Mouse (Mus musculus) embryonic facial prominence, embryonic 11.5 days (tissue): ENCODE results near the gene Vcpkmt. TPM values are rescaled to one million over a fixed set of nuclear protein-coding genes. Genes with fewer than 3 reads are reported as not detected.
"Not testable (repeated sequence)": the region's sequence is repeated elsewhere in the genome, so short reads cannot be mapped to it uniquely, and the experiment has no call there.

Experiments
- ATAC-seq: fragments of 200-750 bp; cut with Nextera tagmentation; replicated peaks from 2 replicates; pipeline ENCODE4 v1.8.0; 2017; ENCODE audit warnings: low read depth; ENCODE audit not compliant: insufficient number of reproducible peaks, low FRiP score, low TSS enrichment
- DNase-seq: peaks from one replicate; pipeline ENCODE4 v3.0.0-alpha.2; 2015; ENCODE audit warnings: low spot score
- H3K27ac ChIP-seq: fragments of 300-500 bp; sonication (generic); replicated peaks from 2 replicates; pipeline ENCODE4 v1.5.1; 2014; ENCODE audit warnings: mild to moderate bottlenecking, low read depth, low read length, control low read depth
- H3K27me3 ChIP-seq: fragments of 300-500 bp; sonication (generic); 2 replicates; pipeline ENCODE4 v1.6.1; 2014; ENCODE audit warnings: mild to moderate bottlenecking, low read length, moderate library complexity, mixed read lengths; ENCODE audit not compliant: control insufficient read depth, insufficient read depth
- H3K36me3 ChIP-seq: fragments of 300-500 bp; sonication (generic); replicated peaks from 2 replicates; pipeline ENCODE4 v1.6.1; 2014; ENCODE audit warnings: low read depth, mild to moderate bottlenecking, low read length, moderate library complexity, mixed read lengths; ENCODE audit not compliant: control insufficient read depth, insufficient read depth
- H3K4me1 ChIP-seq: fragments of 300-500 bp; sonication (generic); 2 replicates; pipeline ENCODE4 v1.6.1; 2014; ENCODE audit warnings: low read length, mixed read lengths; ENCODE audit not compliant: control insufficient read depth, insufficient read depth
- H3K4me2 ChIP-seq: fragments of 300-500 bp; sonication (generic); 2 replicates; pipeline ENCODE4 v1.6.1; 2014; ENCODE audit warnings: low read depth, mild to moderate bottlenecking, control low read depth, low read length, moderate library complexity
- H3K4me3 ChIP-seq: fragments of 300-500 bp; sonication (generic); 2 replicates; pipeline ENCODE4 v1.5.1; 2014; ENCODE audit warnings: low read depth, low read length, control low read depth
- H3K9ac ChIP-seq: fragments of 300-500 bp; sonication (generic); replicated peaks from 2 replicates; pipeline ENCODE4 v1.6.1; 2014; ENCODE audit warnings: mild to moderate bottlenecking, control low read depth, low read length
- H3K9me3 ChIP-seq: fragments of 300-500 bp; sonication (generic); replicated peaks from 2 replicates; pipeline ENCODE4 v1.6.1; 2016; ENCODE audit warnings: mild to moderate bottlenecking, low read length, inconsistent platforms, mixed read lengths; ENCODE audit not compliant: control insufficient read depth
- WGBS: fragments of 180-500 bp; shearing (Covaris S2); extraction: QIAGEN DNeasy Blood & Tissue Kit; methylation state at CpG from one replicate; pipeline ENCODE4 v1.1.7; 2014; 5-methylcytosine and 5-hydroxymethylcytosine counted together
- polyA plus RNA-seq: library from polyadenylated mRNA; unstranded; fragments of >200 nt; fragmentation: Nextera tagmentation; extraction: Ambion mirVana; gene quantifications from 2 replicates; pipeline ENCODE4 v1.2.1, GENCODE M21; 2014

Gene Vcpkmt
- 29.9 and 34.7 TPM in 2 replicates for polyA plus RNA-seq

DNA sequence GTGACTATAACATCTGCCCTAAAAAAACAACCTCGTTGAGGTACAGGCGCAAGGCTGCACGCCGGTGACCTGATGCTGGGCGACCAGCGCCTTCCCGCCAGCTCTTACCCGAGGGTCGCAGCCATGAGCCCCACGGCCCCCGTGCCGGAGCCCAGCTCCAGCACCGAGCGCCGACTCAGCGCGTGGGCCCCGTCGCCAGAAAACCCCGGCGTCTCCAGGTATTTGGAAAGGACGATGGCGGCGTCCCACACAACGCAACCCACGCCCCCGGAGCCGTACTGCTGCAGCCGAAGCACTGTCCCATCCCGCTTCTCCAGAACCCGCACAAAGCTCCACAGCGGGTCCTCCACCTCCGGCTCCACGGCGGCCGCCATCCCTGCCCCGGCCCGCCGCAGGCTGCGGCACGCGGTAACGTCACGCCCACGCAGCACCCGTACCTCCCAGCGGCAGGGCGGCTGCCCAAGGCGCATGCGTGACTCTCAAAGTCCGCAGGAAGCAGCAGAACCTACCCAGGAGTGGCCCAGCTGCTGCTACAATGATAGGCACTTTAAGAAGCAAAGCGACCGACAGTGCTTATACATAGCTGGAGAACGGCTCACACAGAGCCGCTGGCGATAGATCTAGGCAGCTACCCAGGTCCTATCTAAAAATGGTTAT is at the start of gene Vcpkmt:
TSS of gene Vcpkmt (minus strand) at position 416 of the 657 bp plus-strand sequence.
- DNase-seq (peak; percentile 93), ATAC-seq (peak; percentile 96)
- Histone ChIP-seq H3K27ac (peak within 1 kb of the TSS; percentile 32; the same call in 1 of the 2 replicates), H3K9ac (peak within 1 kb of the TSS; percentile 93), H3K4me3 (peak within 1 kb of the TSS; percentile 71), H3K4me2 (peak within 1 kb of the TSS; percentile 61), H3K9me3 (no peaks in the 10 kb centered on the region), H3K36me3 (peaks cover 3% of the 10 kb centered on the region; the same call in 1 of the 2 replicates), H3K27me3 (no peaks in the 10 kb centered on the region), H3K4me1 (no peaks in the 10 kb centered on the region)
- WGBS, result under 1% methylated on average over 56 of the region's 56 CpGs

GRCm38 (mm10) chr12:69618590-69618989 is 35.8 kb upstream of the Vcpkmt start:
- 91% methylated on average over 5 of the region's 5 CpGs for WGBS
- H3K36me3 ChIP-seq, H3K27me3 ChIP-seq, H3K4me3 ChIP-seq, H3K4me1 ChIP-seq, H3K9ac ChIP-seq, H3K9me3 ChIP-seq, H3K27ac ChIP-seq, DNase-seq, H3K4me2 ChIP-seq, ATAC-seq: not testable (repeated sequence)

GRCm38 (mm10) chr12:69604367-69604766 is 21.5 kb upstream of the Vcpkmt start:
- ATAC-seq (no peak), DNase-seq (no peak)
- Histone ChIP-seq H3K9me3 (no peaks in the 10 kb centered on the region), H3K4me1 (no peaks in the 10 kb centered on the region), H3K27ac (no peak overlapping the region), H3K27me3 (no peaks in the 10 kb centered on the region), H3K36me3 (no peaks in the 10 kb centered on the region), H3K9ac (no peak overlapping the region), H3K4me2 (no peak overlapping the region), H3K4me3 (no peak overlapping the region)
- WGBS, result 92% methylated on average over 2 of the region's 2 CpGs

GRCm38 (mm10) chr12:69597446-69597845 is 14.6 kb upstream of the Vcpkmt start:
- ATAC-seq (no peak), DNase-seq (no peak)
- Histone ChIP-seq H3K27ac (no peak overlapping the region), H3K27me3 (no peaks in the 10 kb centered on the region), H3K4me1 (no peaks in the 10 kb centered on the region), H3K9ac (no peak overlapping the region), H3K9me3 (no peaks in the 10 kb centered on the region), H3K4me2 (no peak overlapping the region), H3K36me3 (peaks cover 2% of the 10 kb centered on the region; the same call in 1 of the 2 replicates), H3K4me3 (no peak overlapping the region)
- WGBS, result 88% methylated on average over 4 of the region's 4 CpGs

DNA sequence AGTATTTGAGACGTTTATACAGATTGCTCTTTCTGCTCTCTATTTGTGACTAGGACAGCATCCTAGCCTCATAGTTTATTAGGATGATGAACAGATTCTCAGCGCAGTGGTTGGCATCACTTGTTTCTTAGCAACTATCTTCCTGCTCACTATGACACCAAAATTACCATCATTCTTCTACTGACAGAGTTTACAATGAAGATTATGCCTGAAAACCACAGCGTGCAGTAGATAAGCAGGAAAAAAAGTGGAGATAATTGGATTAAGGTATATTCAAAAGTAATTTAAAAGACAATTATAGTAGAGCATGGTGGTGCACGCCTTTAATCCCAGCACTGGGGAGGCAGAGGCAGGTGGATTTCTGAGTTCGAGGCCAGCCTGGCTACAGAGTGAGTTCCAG is 10.3 kb upstream of the Vcpkmt start:
- Histone ChIP-seq H3K9me3 (no peaks in the 10 kb centered on the region), H3K27ac (no peak overlapping the region), H3K4me3 (no peak overlapping the region), H3K4me2 (no peak overlapping the region), H3K27me3 (no peaks in the 10 kb centered on the region), H3K4me1 (no peaks in the 10 kb centered on the region), H3K36me3 (peaks cover 2% of the 10 kb centered on the region; the same call in 1 of the 2 replicates), H3K9ac (no peak overlapping the region)
- WGBS, result 87% methylated on average over 5 of the region's 5 CpGs
- DNase-seq (no peak), ATAC-seq (no peak)

DNA sequence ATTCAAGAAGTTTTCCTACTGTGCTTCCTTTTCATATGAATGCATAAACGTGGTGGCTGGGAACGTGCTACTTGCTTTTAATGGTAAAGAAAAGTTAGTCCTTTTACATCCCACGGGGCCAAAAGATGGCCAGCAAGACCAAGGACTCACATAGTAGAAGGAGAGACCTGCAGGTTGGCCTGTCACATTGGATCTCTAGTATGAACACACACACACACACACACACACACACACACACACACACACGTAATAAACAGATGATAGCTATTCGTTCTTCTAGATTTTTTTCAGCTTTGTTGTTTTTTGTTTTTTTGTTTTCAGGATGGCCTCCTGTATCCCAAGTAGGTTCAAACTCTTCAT is 422 bp upstream of the Vcpkmt start:
- no peaks in the 10 kb centered on the region for H3K4me1 ChIP-seq
- peak overlapping the region; percentile 71 for H3K4me3 ChIP-seq
- DNase-seq (no peak), ATAC-seq (no peak)
- no peaks in the 10 kb centered on the region for H3K27me3 ChIP-seq
- WGBS, result 48% methylated on average over 5 of the region's 5 CpGs
- no peaks in the 10 kb centered on the region for H3K9me3 ChIP-seq
- H3K9ac ChIP-seq, result peak overlapping the region; percentile 93
- H3K27ac ChIP-seq, result no peak overlapping the region
- H3K36me3 ChIP-seq, result peaks cover 2% of the 10 kb centered on the region; the same call in 1 of the 2 replicates
- H3K4me2 ChIP-seq, result peak overlapping the region; percentile 61

DNA sequence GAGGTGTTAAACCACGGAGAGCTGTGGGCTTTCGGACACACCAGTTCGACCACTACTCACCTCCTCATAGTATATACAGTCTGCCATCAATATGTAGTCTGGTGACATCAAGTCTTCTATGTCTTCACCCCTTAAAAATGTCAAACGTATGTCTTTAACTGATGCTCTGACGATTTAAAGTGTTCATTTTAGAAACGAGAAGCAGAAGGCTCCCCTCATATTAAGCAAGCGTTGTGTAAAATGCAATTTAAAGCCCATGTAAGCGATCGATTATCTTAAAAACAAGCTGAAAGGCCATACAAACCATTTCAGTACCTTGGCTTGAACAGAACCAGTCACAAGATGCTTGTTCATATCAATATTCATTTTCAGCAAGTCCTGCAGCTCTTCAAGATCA is 614 bp downstream of the Vcpkmt start:
- Histone ChIP-seq H3K36me3 (peaks cover 3% of the 10 kb centered on the region; the same call in 1 of the 2 replicates), H3K4me1 (no peaks in the 10 kb centered on the region), H3K9me3 (no peaks in the 10 kb centered on the region), H3K27ac (no peak overlapping the region), H3K4me3 (peak overlapping the region; percentile 71), H3K9ac (peak overlapping the region; percentile 93), H3K4me2 (peak overlapping the region; percentile 61), H3K27me3 (no peaks in the 10 kb centered on the region)
- whole genome bisulfite sequencing, result 31% methylated on average over 9 of the region's 9 CpGs
- ATAC-seq (no peak; the same call in 1 of the 2 replicates), DNase-seq (no peak)

- WGBS, result 95% methylated on average over 5 of the region's 5 CpGs
These were observed 3.2 kb downstream of the Vcpkmt start for GRCm38 (mm10) chr12:69579623-69580022.

More at GRCm38 (mm10) chr12:69579623-69580022, 3.2 kb downstream of the Vcpkmt start:
- ATAC-seq (no peak), DNase-seq (no peak)
- no peak overlapping the region for H3K9ac ChIP-seq
- no peak overlapping the region for H3K4me2 ChIP-seq
- H3K9me3 ChIP-seq, result no peaks in the 10 kb centered on the region
- H3K4me3 ChIP-seq, result no peak overlapping the region
- peaks cover 3% of the 10 kb centered on the region; the same call in 1 of the 2 replicates for H3K36me3 ChIP-seq
- H3K4me1 ChIP-seq, result no peaks in the 10 kb centered on the region
- no peak overlapping the region for H3K27ac ChIP-seq
- no peaks in the 10 kb centered on the region for H3K27me3 ChIP-seq
